Mouse (Mus musculus) adrenal gland, postnatal 10 days (tissue): ENCODE measurements at regions not wholly inside any gene's neighbourhood (a gene's known extent, or its start where the extent isn't known, plus 50 kb on each side); places are given as distances from the start of the nearest gene placed in this dataset.

Experiments used
- DNase-seq: peaks from one replicate; pipeline ENCODE4 v3.0.0; 2021; ENCODE audit warnings: mixed read lengths

DNA sequence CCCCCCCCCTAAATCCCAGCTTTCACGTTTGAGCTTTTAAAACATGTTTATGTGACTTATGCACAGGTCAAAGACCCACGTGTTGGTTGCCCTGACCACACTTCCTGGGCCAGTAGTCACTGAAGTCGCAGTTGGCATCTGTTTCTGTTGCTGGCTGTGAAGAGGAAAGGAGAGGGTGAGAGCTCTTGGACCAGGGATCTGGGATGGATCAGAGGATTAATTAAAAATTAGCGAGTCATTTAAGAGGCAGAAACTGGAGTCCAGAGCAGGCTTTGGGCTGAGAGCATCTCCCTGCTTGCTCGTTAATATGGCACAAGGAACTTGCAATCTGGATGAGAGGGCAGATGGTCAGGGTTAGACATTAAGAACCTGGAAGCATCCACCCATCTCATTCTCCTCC, 59.1 kb upstream of the Syt6 start:
- DNase-seq = no peak

DNA sequence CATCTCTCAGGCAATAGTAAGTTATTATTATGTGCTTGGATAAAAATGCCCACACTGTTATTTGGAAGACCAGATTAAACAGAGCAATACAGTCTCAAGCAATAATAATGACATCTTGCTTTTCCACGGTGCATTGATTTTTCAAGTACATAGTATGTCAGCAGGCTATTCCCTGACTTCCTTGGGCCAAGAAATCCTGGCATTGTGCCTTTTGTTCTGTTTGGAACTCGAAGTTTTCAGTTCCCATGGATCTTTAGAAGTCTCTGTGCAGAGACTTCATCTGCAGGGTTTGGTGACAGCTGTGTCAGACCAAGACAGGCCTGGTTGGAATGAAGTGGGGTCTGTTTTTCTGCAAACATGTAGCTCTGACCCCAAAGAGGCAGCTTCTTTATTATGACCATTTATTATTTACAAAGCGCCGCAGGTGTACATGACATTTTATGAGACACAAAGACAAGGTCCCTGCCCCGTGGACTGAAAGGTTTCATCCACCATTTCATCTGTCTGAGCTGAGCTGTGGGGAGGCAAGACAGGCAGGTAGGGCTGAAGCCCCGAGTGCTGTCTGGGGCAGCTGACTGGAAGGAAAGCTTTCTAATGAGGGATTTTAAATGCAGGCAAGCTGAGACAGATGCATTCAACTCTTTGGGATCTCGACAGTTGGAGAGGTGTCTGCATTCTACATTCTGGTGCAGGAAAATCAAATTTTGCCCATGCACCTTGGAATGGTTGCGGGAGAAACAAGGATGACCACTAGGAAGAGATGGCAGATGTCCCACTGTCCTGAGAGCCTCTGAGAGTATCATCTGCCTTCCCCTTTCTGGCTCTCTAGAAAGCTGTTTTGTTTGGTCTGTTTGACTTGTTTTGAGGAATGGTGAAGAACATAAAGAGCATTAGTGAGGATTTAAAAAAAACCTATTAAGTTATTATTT, 57.4 kb upstream of the Syt6 start:
- no peak for DNase-seq

DNA sequence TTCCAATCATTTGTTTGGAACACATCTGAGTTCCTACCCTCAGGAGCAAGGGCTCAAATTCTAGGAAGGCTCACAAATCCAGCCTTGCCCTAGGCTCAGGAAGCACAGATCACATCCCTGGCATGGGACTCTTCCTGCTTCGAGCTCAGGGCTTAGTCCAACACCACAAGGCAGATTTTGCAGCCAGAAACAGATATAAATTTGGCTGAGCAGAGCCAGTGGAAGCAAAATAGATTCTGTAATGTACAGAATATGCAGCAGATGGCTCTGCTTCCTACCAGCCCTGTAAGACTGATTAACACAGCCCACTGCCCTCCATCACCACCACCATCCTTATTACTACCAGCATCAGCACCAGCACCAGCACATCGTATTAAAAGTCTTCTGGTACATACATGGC, 56.4 kb upstream of the Syt6 start:
- no peak for DNase-seq
